Mouse (Mus musculus) limb, embryonic 14.5 days (tissue): ENCODE results near the gene Dennd1a. TPM values are rescaled to one million over a fixed set of nuclear protein-coding genes. Genes with fewer than 3 reads are reported as not detected.

ENCODE experiments used
- ATAC-seq: fragments of 200-750 bp; cut with Nextera tagmentation; 2 replicates; pipeline ENCODE4 v1.8.0; 2017; ENCODE audit warnings: low read depth, moderate number of reproducible peaks, moderate TSS enrichment; ENCODE audit not compliant: low FRiP score
- DNase-seq: peaks from one replicate; pipeline ENCODE4 v3.0.0-alpha.2; 2015; ENCODE audit warnings: low spot score
- H3K27ac ChIP-seq: fragments of 300-500 bp; sonication (generic); replicated peaks from 2 replicates; pipeline ENCODE4 v1.5.1; 2014; ENCODE audit warnings: low read depth, mild to moderate bottlenecking, low read length, moderate library complexity, mixed read lengths
- H3K27me3 ChIP-seq: fragments of 300-500 bp; sonication (generic); 2 replicates; pipeline ENCODE4 v1.6.1; 2014; ENCODE audit warnings: low read length, mixed read lengths; ENCODE audit not compliant: control insufficient read depth, insufficient read depth
- H3K36me3 ChIP-seq: fragments of 300-500 bp; sonication (generic); 2 replicates; pipeline ENCODE4 v1.6.1; 2014; ENCODE audit warnings: mild to moderate bottlenecking, low read length, moderate library complexity, mixed read lengths; ENCODE audit not compliant: control insufficient read depth, insufficient read depth
- H3K4me1 ChIP-seq: fragments of 300-500 bp; sonication (generic); 2 replicates; pipeline ENCODE4 v1.6.1; 2014; ENCODE audit warnings: antibody characterized with exemption, low read length, mixed read lengths; ENCODE audit not compliant: control insufficient read depth, insufficient read depth
- H3K4me2 ChIP-seq: fragments of 300-500 bp; sonication (generic); replicated peaks from 2 replicates; pipeline ENCODE4 v1.6.1; 2014; ENCODE audit warnings: low read depth, mild to moderate bottlenecking, low read length, moderate library complexity; ENCODE audit not compliant: severe bottlenecking
- H3K4me3 ChIP-seq: fragments of 300-500 bp; sonication (generic); replicated peaks from 2 replicates; pipeline ENCODE4 v1.5.1; 2014; ENCODE audit warnings: low read length
- H3K9ac ChIP-seq: fragments of 300-500 bp; sonication (generic); 2 replicates; pipeline ENCODE4 v1.6.1; 2014; ENCODE audit warnings: mild to moderate bottlenecking, low read depth, low read length, moderate library complexity; ENCODE audit not compliant: severe bottlenecking
- H3K9me3 ChIP-seq: fragments of 300-500 bp; sonication (generic); 2 replicates; pipeline ENCODE4 v1.6.1; 2016; ENCODE audit warnings: low read length; ENCODE audit not compliant: control insufficient read depth
- POLR2A ChIP-seq: fragments of 200-500 bp; IDR thresholded peaks from 2 replicates; pipeline ENCODE4 v1.8.0; 2012; ENCODE audit warnings: inconsistent platforms, mild to moderate bottlenecking, moderate library complexity, borderline replicate concordance; ENCODE audit not compliant: insufficient read depth, insufficient read length; ENCODE audit errors: extremely low read depth
- WGBS: fragments of 180-500 bp; shearing (Covaris S2); extraction: QIAGEN DNeasy Blood & Tissue Kit; methylation state at CpG from one replicate; pipeline ENCODE4 v1.1.7; 2014; 5-methylcytosine and 5-hydroxymethylcytosine counted together
- polyA plus RNA-seq, 2 experiments: library from polyadenylated mRNA; depleted of rRNA in 1 of 2; stranded (reverse) in 1 of 2; unstranded in 1 of 2; fragments of >200 nt; fragmentation: Nextera tagmentation in 1 of 2; extraction: Ambion mirVana in 1 of 2; gene quantifications; 2 replicates each; pipeline versions ENCODE4 v1.2.1 to v1.2.3; 2012 to 2014

The Dennd1a gene
- polyA plus RNA-seq, 2 experiments: 11.8 to 22.9 TPM

DNA sequence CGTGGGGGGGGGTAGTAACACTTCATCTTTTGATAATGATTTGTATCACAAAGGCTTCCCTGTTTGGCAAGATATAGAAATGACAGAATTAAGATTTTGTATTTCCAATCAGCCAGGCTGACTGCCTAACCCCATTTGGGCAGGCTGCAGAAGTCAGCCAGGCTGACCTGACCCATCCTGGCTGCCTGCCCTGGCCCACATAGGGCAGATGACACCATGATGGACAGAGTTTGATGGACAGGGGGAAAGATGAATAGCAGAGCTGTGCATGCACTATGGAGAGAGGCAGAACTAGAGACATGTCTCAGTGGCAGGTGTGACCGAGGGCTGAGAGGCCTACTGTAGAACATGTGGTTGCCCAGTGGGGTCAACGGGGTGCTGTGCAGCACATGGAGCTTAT, 203.9 kb downstream of the Dennd1a start:
- Histone ChIP-seq H3K9me3 (no peaks in the 10 kb centered on the region), H3K27ac (no peak overlapping the region), H3K4me1 (no peaks in the 10 kb centered on the region), H3K36me3 (no peaks in the 10 kb centered on the region), H3K9ac (no peak overlapping the region), H3K4me3 (no peak overlapping the region), H3K27me3 (no peaks in the 10 kb centered on the region), H3K4me2 (no peak overlapping the region)
- no peak for TF ChIP-seq POLR2A
- no peak for ATAC-seq
- no peak for DNase-seq
- WGBS: 75% methylated on average over 3 of the region's 3 CpGs

DNA sequence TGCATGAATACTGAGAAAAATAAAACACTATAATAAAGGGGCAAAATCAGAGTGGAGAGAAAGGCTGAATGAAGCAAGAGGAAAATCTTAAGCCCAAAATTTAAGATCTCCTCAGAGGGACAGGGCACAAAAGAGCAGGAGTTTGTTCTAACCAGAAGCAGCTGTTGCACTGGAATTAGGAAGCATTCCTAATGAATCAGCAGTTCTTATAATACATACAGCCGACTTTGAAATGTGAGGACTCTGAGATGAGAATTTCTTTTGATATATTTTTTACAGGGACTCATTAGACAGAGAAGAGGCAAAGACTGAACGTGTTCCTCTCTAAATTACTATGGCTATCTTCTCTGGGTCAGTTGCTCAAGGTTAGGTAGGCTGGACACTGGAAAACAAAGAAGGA, 212.7 kb downstream of the Dennd1a start:
- 0 out of 2 replicates have a peak overlapping the region, but pooled peaks have one; percentile 5 for H3K27ac ChIP-seq
- WGBS: 6% methylated on average over 2 of the region's 2 CpGs
- H3K9me3 ChIP-seq: 0 out of 2 replicates have a peak, but pooled peaks cover 3% of the 10 kb centered on the region
- ATAC-seq (no peak), DNase-seq (peak; percentile 27)
- H3K4me2 ChIP-seq: no peak overlapping the region
- no peak overlapping the region for H3K4me3 ChIP-seq
- TF ChIP-seq POLR2A: no peak
- no peaks in the 10 kb centered on the region for H3K27me3 ChIP-seq
- H3K36me3 ChIP-seq: no peaks in the 10 kb centered on the region
- no peak overlapping the region for H3K9ac ChIP-seq
- H3K4me1 ChIP-seq: peaks cover 7% of the 10 kb centered on the region; the same call in 1 of the 2 replicates

DNA sequence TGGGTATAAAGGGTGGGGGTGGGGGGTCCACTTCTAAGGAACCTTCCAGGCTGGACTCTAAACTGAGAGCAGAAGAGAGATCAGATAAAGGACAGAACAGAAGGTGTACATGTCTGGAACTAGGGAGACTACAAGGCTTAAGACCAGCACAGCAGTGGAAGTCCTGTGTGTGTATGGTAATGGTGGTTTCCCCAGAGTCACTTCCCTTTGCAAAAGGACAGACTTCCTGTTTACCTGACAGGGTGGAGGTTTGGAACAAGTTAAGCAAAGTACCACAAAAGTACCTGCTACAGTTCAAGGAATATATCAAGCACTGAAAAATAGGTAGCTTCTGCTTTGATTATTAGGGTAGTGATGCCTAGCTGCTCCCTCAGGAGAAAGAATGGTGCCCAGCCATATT, 215.1 kb downstream of the Dennd1a start:
- H3K36me3 ChIP-seq: no peaks in the 10 kb centered on the region
- ATAC-seq: no peak
- no peak overlapping the region for H3K27ac ChIP-seq
- no peak for TF ChIP-seq POLR2A
- H3K4me1 ChIP-seq: peaks cover 26% of the 10 kb centered on the region
- no peak for DNase-seq
- H3K4me2 ChIP-seq: no peak overlapping the region
- H3K9ac ChIP-seq: no peak overlapping the region
- H3K27me3 ChIP-seq: no peaks in the 10 kb centered on the region
- H3K4me3 ChIP-seq: no peak overlapping the region
- H3K9me3 ChIP-seq: 0 out of 2 replicates have a peak, but pooled peaks cover 3% of the 10 kb centered on the region

DNA sequence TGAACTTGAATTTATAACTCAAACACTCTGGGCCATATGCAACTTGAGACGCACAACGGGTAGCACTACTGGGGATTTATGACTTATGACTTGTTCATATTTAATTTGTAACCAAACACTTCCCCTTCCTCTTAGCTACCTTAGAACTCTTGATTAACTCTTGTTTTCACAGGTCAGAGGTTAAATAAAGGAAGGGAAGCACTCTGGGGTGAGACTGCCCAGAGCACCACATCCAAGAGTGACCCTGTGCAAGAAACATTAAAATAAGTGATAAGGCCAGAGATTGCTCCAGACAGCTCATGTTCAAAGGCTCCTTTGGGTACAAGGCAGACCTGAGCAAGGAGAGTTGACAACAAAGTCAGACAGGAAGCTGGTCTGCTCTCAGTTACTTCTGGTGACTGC, 219.0 kb downstream of the Dennd1a start:
- TF ChIP-seq POLR2A: no peak
- Histone ChIP-seq H3K4me1 (peaks cover 21% of the 10 kb centered on the region), H3K9me3 (0 out of 2 replicates have a peak, but pooled peaks cover 3% of the 10 kb centered on the region), H3K9ac (no peak overlapping the region), H3K27me3 (no peaks in the 10 kb centered on the region), H3K4me2 (no peak overlapping the region), H3K4me3 (no peak overlapping the region), H3K27ac (no peak overlapping the region), H3K36me3 (no peaks in the 10 kb centered on the region)
- WGBS: 3% methylated on average over 2 of the region's 2 CpGs
- ATAC-seq: no peak
- no peak for DNase-seq

DNA sequence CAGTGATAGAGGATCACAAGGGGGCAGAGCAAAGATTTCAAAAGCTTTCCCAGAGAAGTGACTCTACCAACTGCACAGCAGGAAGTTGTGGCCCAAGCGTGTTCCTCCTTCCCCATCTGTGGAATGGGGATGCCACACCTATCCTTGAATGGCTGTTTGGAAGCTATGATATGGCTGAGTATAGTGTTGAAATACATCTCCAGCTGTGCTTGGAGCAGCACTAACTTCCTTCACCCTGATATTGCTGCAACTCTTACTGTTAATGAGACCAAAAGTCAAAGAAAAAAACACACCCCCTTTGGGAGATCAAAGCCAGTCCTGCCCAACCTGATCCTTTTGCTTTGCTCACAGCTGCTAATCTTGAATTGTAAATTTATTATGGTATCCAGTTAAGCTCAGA, 221.3 kb downstream of the Dennd1a start:
- WGBS: 48% methylated on average over 1 of the region's 1 CpGs
- Histone ChIP-seq H3K9ac (no peak overlapping the region), H3K9me3 (0 out of 2 replicates have a peak, but pooled peaks cover 3% of the 10 kb centered on the region), H3K27me3 (no peaks in the 10 kb centered on the region), H3K27ac (no peak overlapping the region), H3K4me2 (no peak overlapping the region), H3K36me3 (no peaks in the 10 kb centered on the region), H3K4me1 (peaks cover 21% of the 10 kb centered on the region), H3K4me3 (no peak overlapping the region)
- ATAC-seq (no peak), DNase-seq (no peak)
- TF ChIP-seq POLR2A: no peak

DNA sequence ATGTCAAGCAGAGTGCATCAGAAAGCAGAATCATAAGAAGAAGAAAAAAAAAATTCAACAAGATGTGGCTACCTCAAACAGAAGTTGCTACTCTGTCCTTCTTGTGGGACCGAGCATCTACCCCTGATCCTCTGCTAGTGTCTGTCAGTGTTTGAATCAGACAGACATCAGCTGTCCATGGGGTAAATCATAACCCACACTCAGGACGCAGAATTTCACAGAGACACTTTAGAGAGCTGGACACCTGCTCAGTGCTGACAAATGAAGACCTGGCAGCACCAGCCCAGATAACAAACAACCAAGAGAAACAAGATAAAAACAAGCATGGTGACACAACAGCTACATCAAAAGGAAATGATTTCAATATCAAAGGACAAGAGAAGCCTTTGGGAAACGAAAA, 222.9 kb downstream of the Dennd1a start:
- H3K4me3 ChIP-seq: no peak overlapping the region
- 74% methylated on average over 3 of the region's 3 CpGs for WGBS
- peaks cover 19% of the 10 kb centered on the region for H3K4me1 ChIP-seq
- no peak for ATAC-seq
- DNase-seq: no peak
- TF ChIP-seq POLR2A: no peak
- H3K36me3 ChIP-seq: no peaks in the 10 kb centered on the region
- no peaks in the 10 kb centered on the region for H3K27me3 ChIP-seq
- no peaks in the 10 kb centered on the region for H3K9me3 ChIP-seq
- H3K9ac ChIP-seq: no peak overlapping the region
- no peak overlapping the region for H3K27ac ChIP-seq
- H3K4me2 ChIP-seq: no peak overlapping the region
